Mouse (Mus musculus) olfactory bulb, adult 2 months (tissue): ENCODE results near the gene Mboat1.

ENCODE experiments used
- CTCF ChIP-seq: fragments of 200-500 bp; IDR thresholded peaks from 2 replicates; pipeline ENCODE4 v1.5.1; 2012; ENCODE audit warnings: low read depth, mild to moderate bottlenecking, low read length, moderate library complexity; ENCODE audit not compliant: insufficient read depth
- POLR2A ChIP-seq: fragments of 200-500 bp; IDR thresholded peaks from 2 replicates; pipeline ENCODE4 v1.6.1; 2012; ENCODE audit warnings: mild to moderate bottlenecking, low read depth, low read length, moderate library complexity; ENCODE audit not compliant: insufficient read depth

DNA sequence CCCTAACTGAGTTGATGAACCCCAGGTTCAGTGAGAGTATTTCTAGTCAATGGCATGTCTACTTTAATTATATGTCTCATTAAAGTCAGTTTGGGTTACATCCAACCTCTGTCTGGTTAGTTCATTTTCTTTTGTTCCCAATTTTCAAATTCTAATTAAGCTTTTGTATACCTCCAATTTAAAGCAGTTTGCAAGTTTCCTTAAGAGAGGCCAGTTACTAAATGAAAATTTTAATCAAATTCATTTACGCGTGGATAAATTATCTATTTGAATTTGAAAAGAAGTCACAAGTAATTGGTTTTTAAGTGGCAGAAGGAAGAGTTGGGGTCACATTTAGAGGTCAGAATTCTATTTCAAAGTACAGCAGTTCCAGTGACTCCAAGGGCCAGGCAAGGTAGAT, 27.2 kb downstream of the Mboat1 start:
- TF ChIP-seq CTCF: no peak
- no peak for TF ChIP-seq POLR2A
